Mouse (Mus musculus) embryonic facial prominence, embryonic 10.5 days (tissue): ENCODE results near the gene Gucy1a1. TPM values are rescaled to one million over a fixed set of nuclear protein-coding genes. Genes with fewer than 3 reads are reported as not detected.

Experiments used
- DNase-seq: peaks from one replicate; pipeline ENCODE4 v3.0.0-alpha.2; 2017; ENCODE audit warnings: low spot score
- H3K27ac ChIP-seq: fragments of 300-500 bp; sonication (generic); replicated peaks from 2 replicates; pipeline ENCODE4 v1.5.1; 2016; ENCODE audit warnings: mild to moderate bottlenecking
- H3K27me3 ChIP-seq: fragments of 300-500 bp; sonication (generic); replicated peaks from 2 replicates; pipeline ENCODE4 v1.6.1; 2016; ENCODE audit warnings: low read depth, mild to moderate bottlenecking; ENCODE audit not compliant: poor library complexity, severe bottlenecking
- H3K36me3 ChIP-seq: fragments of 300-500 bp; sonication (generic); replicated peaks from 2 replicates; pipeline ENCODE4 v1.6.1; 2016; ENCODE audit warnings: mild to moderate bottlenecking, moderate library complexity
- H3K4me1 ChIP-seq: fragments of 300-500 bp; sonication (generic); 2 replicates; pipeline ENCODE4 v1.6.1; 2016
- H3K4me3 ChIP-seq: fragments of 300-500 bp; sonication (generic); 2 replicates; pipeline ENCODE4 v1.5.1; 2016; ENCODE audit warnings: mild to moderate bottlenecking, moderate library complexity
- H3K9me3 ChIP-seq: fragments of 300-500 bp; sonication (generic); 2 replicates; pipeline ENCODE4 v1.6.1; 2016; ENCODE audit warnings: mild to moderate bottlenecking
- WGBS: fragments of 180-500 bp; shearing (Covaris S2); methylation state at CpG from one replicate; pipeline ENCODE4 v1.1.7; 2016; 5-methylcytosine and 5-hydroxymethylcytosine counted together
- polyA plus RNA-seq: library from polyadenylated mRNA; unstranded; fragments of >200 nt; fragmentation: Nextera tagmentation; extraction: Ambion mirVana; gene quantifications from 2 replicates; pipeline ENCODE4 v1.2.1, GENCODE M21; 2016

Gucy1a1 gene
- polyA plus RNA-seq, 1 experiment from 2014 or later: 2.1 TPM

- DNase-seq: no peak
- no peak overlapping the region for H3K27ac ChIP-seq
- no peak overlapping the region for H3K4me3 ChIP-seq
- 46% methylated on average over 9 of the region's 9 CpGs for WGBS
- no peaks in the 10 kb centered on the region for H3K9me3 ChIP-seq
- peaks cover 5% of the 10 kb centered on the region; the same call in 1 of the 2 replicates for H3K4me1 ChIP-seq
- no peaks in the 10 kb centered on the region for H3K36me3 ChIP-seq
- no peaks in the 10 kb centered on the region for H3K27me3 ChIP-seq
Observed at GRCm38 (mm10) chr3:82061402-82062180, 84.0 kb downstream of the Gucy1a1 start.

GRCm38 (mm10) chr3:82057201-82057600 lies 88.4 kb downstream of the Gucy1a1 start:
- H3K4me3 ChIP-seq: no peak overlapping the region
- H3K27ac ChIP-seq: no peak overlapping the region
- no peaks in the 10 kb centered on the region for H3K36me3 ChIP-seq
- DNase-seq: no peak
- peaks cover 12% of the 10 kb centered on the region for H3K4me1 ChIP-seq
- WGBS: 68% methylated on average over 5 of the region's 5 CpGs
- no peaks in the 10 kb centered on the region for H3K27me3 ChIP-seq
- H3K9me3 ChIP-seq: no peaks in the 10 kb centered on the region

- Histone ChIP-seq H3K4me3 (no peak overlapping the region), H3K27me3 (no peaks in the 10 kb centered on the region), H3K27ac (peak overlapping the region; percentile 69), H3K4me1 (peaks cover 27% of the 10 kb centered on the region), H3K9me3 (no peaks in the 10 kb centered on the region), H3K36me3 (no peaks in the 10 kb centered on the region)
- WGBS: 60% methylated on average over 5 of the region's 5 CpGs
- peak; percentile 17 for DNase-seq
Observed at GRCm38 (mm10) chr3:82054283-82054974, 91.2 kb downstream of the Gucy1a1 start.

GRCm38 (mm10) chr3:82052029-82052428 lies 93.6 kb downstream of the Gucy1a1 start:
- Histone ChIP-seq H3K27ac (no peak overlapping the region), H3K9me3 (no peaks in the 10 kb centered on the region), H3K27me3 (no peaks in the 10 kb centered on the region), H3K36me3 (no peaks in the 10 kb centered on the region), H3K4me3 (no peak overlapping the region), H3K4me1 (peaks cover 41% of the 10 kb centered on the region)
- no peak for DNase-seq
- 67% methylated on average over 2 of the region's 2 CpGs for WGBS

GRCm38 (mm10) chr3:82051468-82051867 lies 94.1 kb downstream of the Gucy1a1 start:
- Histone ChIP-seq H3K4me1 (peaks cover 41% of the 10 kb centered on the region), H3K9me3 (no peaks in the 10 kb centered on the region)

GRCm38 (mm10) chr3:82048681-82049080 lies 96.9 kb downstream of the Gucy1a1 start:
- H3K9me3 ChIP-seq: no peaks in the 10 kb centered on the region
- DNase-seq: no peak
- H3K4me3 ChIP-seq: no peak overlapping the region
- H3K4me1 ChIP-seq: peaks cover 31% of the 10 kb centered on the region
- H3K27me3 ChIP-seq: no peaks in the 10 kb centered on the region
- WGBS: 64% methylated on average over 7 of the region's 7 CpGs
- H3K36me3 ChIP-seq: no peaks in the 10 kb centered on the region
- no peak overlapping the region for H3K27ac ChIP-seq

More at GRCm38 (mm10) chr3:82051468-82051867, 94.1 kb downstream of the Gucy1a1 start:
- Histone ChIP-seq H3K4me3 (no peak overlapping the region), H3K27ac (no peak overlapping the region), H3K36me3 (no peaks in the 10 kb centered on the region), H3K27me3 (no peaks in the 10 kb centered on the region)
- DNase-seq: peak; percentile 14

GRCm38 (mm10) chr3:82048078-82048477 lies 97.5 kb downstream of the Gucy1a1 start:
- Histone ChIP-seq H3K27ac (no peak overlapping the region), H3K27me3 (no peaks in the 10 kb centered on the region), H3K4me1 (peaks cover 31% of the 10 kb centered on the region), H3K9me3 (no peaks in the 10 kb centered on the region), H3K4me3 (no peak overlapping the region), H3K36me3 (no peaks in the 10 kb centered on the region)
- WGBS: 62% methylated on average over 4 of the region's 4 CpGs
- no peak for DNase-seq

GRCm38 (mm10) chr3:82047100-82047753 lies 98.4 kb downstream of the Gucy1a1 start:
- 28% methylated on average over 8 of the region's 8 CpGs for WGBS
- H3K27ac ChIP-seq: no peak overlapping the region
- H3K9me3 ChIP-seq: no peaks in the 10 kb centered on the region
- DNase-seq: peak; percentile 35
- no peak overlapping the region for H3K4me3 ChIP-seq
- no peaks in the 10 kb centered on the region for H3K27me3 ChIP-seq
- H3K4me1 ChIP-seq: peaks cover 29% of the 10 kb centered on the region
- H3K36me3 ChIP-seq: no peaks in the 10 kb centered on the region

- Histone ChIP-seq H3K27ac (no peak overlapping the region), H3K9me3 (no peaks in the 10 kb centered on the region), H3K4me1 (peaks cover 20% of the 10 kb centered on the region), H3K36me3 (no peaks in the 10 kb centered on the region), H3K4me3 (no peak overlapping the region), H3K27me3 (no peaks in the 10 kb centered on the region)
- 88% methylated on average over 8 of the region's 8 CpGs for WGBS
- no peak for DNase-seq
Observed at GRCm38 (mm10) chr3:82046087-82046486, 99.5 kb downstream of the Gucy1a1 start.

- Histone ChIP-seq H3K4me1 (peaks cover 18% of the 10 kb centered on the region), H3K27ac (no peak overlapping the region), H3K27me3 (no peaks in the 10 kb centered on the region), H3K4me3 (no peak overlapping the region), H3K9me3 (no peaks in the 10 kb centered on the region), H3K36me3 (no peaks in the 10 kb centered on the region)
- no peak for DNase-seq
- WGBS: 88% methylated on average over 5 of the region's 5 CpGs
Observed at GRCm38 (mm10) chr3:82044902-82045301, 100.7 kb downstream of the Gucy1a1 start.

GRCm38 (mm10) chr3:82043676-82044075 lies 101.9 kb downstream of the Gucy1a1 start:
- no peak overlapping the region for H3K4me3 ChIP-seq
- H3K27ac ChIP-seq: no peak overlapping the region
- no peaks in the 10 kb centered on the region for H3K36me3 ChIP-seq
- 87% methylated on average over 6 of the region's 6 CpGs for WGBS
- H3K4me1 ChIP-seq: peaks cover 8% of the 10 kb centered on the region; the same call in 1 of the 2 replicates
- DNase-seq: no peak
- no peaks in the 10 kb centered on the region for H3K9me3 ChIP-seq
- no peaks in the 10 kb centered on the region for H3K27me3 ChIP-seq
